Mouse (Mus musculus) lung, adult 2 months (tissue): Measurements from ENCODE around the gene Tmc1. TPM values are rescaled to one million over a fixed set of nuclear protein-coding genes. Genes with fewer than 3 reads are reported as not detected.

Experiments used
- DNase-seq: peaks from one replicate; pipeline ENCODE4 v3.0.0; 2022
- H3K4me1 ChIP-seq: fragments of 200-500 bp; 2 replicates; pipeline ENCODE4 v1.6.1; 2011; ENCODE audit warnings: low read length; ENCODE audit not compliant: control insufficient read depth, insufficient read depth
- H3K4me3 ChIP-seq: fragments of 200-500 bp; replicated peaks from 2 replicates; pipeline ENCODE3; 2011; ENCODE audit warnings: low read depth, mild to moderate bottlenecking, control low read depth, low read length; ENCODE audit errors: extremely low read depth
- CTCF ChIP-seq: fragments of 200-500 bp; IDR thresholded peaks from 2 replicates; pipeline ENCODE4 v1.5.1; 2011; ENCODE audit warnings: mild to moderate bottlenecking, low read length, control low read depth; ENCODE audit not compliant: insufficient read depth
- POLR2A ChIP-seq: fragments of 200-500 bp; IDR thresholded peaks from 2 replicates; pipeline ENCODE4 v1.6.1; 2011; ENCODE audit warnings: low read depth, mild to moderate bottlenecking, control low read depth, low read length, borderline replicate concordance; ENCODE audit errors: extremely low read depth
- WGBS: fragments of 180-500 bp; shearing (Covaris S2); methylation state at CpG from one replicate; pipeline ENCODE4 v1.1.7; 2018; 5-methylcytosine and 5-hydroxymethylcytosine counted together
- polyA plus RNA-seq: library from polyadenylated mRNA; depleted of rRNA; stranded (reverse); fragments of >200 nt; gene quantifications from 2 replicates; pipeline ENCODE4 v1.2.3, GENCODE M21; 2012

The Tmc1 gene
- polyA plus RNA-seq, 1 experiment: 0.05 TPM

GRCm38 (mm10) chr19:20836055-20836845 is 117.8 kb downstream of the Tmc1 start:
- 58% methylated on average over 9 of the region's 9 CpGs for WGBS
- DNase-seq: no peak
- H3K4me3 ChIP-seq: no peak overlapping the region
- H3K4me1 ChIP-seq: no peaks in the 10 kb centered on the region
- no peak for TF ChIP-seq CTCF
- TF ChIP-seq POLR2A: no peak

GRCm38 (mm10) chr19:20834895-20835294 is 119.1 kb downstream of the Tmc1 start:
- Histone ChIP-seq H3K4me1 (no peaks in the 10 kb centered on the region), H3K4me3 (no peak overlapping the region)
- no peak for TF ChIP-seq POLR2A
- no peak for TF ChIP-seq CTCF
- 73% methylated on average over 1 of the region's 1 CpGs for WGBS
- no peak for DNase-seq

GRCm38 (mm10) chr19:20799460-20799859 is 154.5 kb downstream of the Tmc1 start:
- H3K4me3 ChIP-seq: no peak overlapping the region
- TF ChIP-seq POLR2A (no peak), CTCF (no peak)
- DNase-seq: no peak
- no peaks in the 10 kb centered on the region for H3K4me1 ChIP-seq

GRCm38 (mm10) chr19:20797558-20798101 is 156.4 kb downstream of the Tmc1 start:
- TF ChIP-seq POLR2A (no peak), CTCF (no peak)
- Histone ChIP-seq H3K4me1 (no peaks in the 10 kb centered on the region), H3K4me3 (no peak overlapping the region)
- no peak for DNase-seq
- 33% methylated on average over 6 of the region's 6 CpGs for WGBS

- 50% methylated on average over 4 of the region's 4 CpGs for WGBS
- TF ChIP-seq POLR2A: no peak
- TF ChIP-seq CTCF: no peak
- DNase-seq: no peak
- Histone ChIP-seq H3K4me1 (no peaks in the 10 kb centered on the region), H3K4me3 (no peak overlapping the region)
These were observed 158.0 kb downstream of the Tmc1 start for GRCm38 (mm10) chr19:20796001-20796400.

- Histone ChIP-seq H3K4me1 (no peaks in the 10 kb centered on the region), H3K4me3 (no peak overlapping the region)
- 81% methylated on average over 3 of the region's 3 CpGs for WGBS
- no peak for DNase-seq
- TF ChIP-seq CTCF: no peak
- TF ChIP-seq POLR2A: no peak
These were observed 159.0 kb downstream of the Tmc1 start for GRCm38 (mm10) chr19:20794999-20795398.

- Histone ChIP-seq H3K4me3 (no peak overlapping the region), H3K4me1 (no peaks in the 10 kb centered on the region)
- no peak for DNase-seq
- 92% methylated on average over 2 of the region's 2 CpGs for WGBS
- TF ChIP-seq CTCF (no peak), POLR2A (no peak)
These were observed 161.2 kb downstream of the Tmc1 start for GRCm38 (mm10) chr19:20792811-20793210.

GRCm38 (mm10) chr19:20787289-20787688 is 166.7 kb downstream of the Tmc1 start:
- no peak for DNase-seq
- Histone ChIP-seq H3K4me3 (no peak overlapping the region), H3K4me1 (no peaks in the 10 kb centered on the region)
- WGBS: 68% methylated on average over 6 of the region's 6 CpGs
- TF ChIP-seq POLR2A (no peak), CTCF (no peak)

- TF ChIP-seq POLR2A: no peak
- no peak for TF ChIP-seq CTCF
- H3K4me1 ChIP-seq: no peaks in the 10 kb centered on the region
- DNase-seq: no peak
- no peak overlapping the region for H3K4me3 ChIP-seq
- 75% methylated on average over 2 of the region's 2 CpGs for WGBS
These were observed 178.3 kb downstream of the Tmc1 start for GRCm38 (mm10) chr19:20775681-20776080.

GRCm38 (mm10) chr19:20773941-20774340 is 180.1 kb downstream of the Tmc1 start:
- TF ChIP-seq CTCF (no peak), POLR2A (no peak)

More at GRCm38 (mm10) chr19:20773941-20774340, 180.1 kb downstream of the Tmc1 start:
- DNase-seq: no peak
- no peak overlapping the region for H3K4me3 ChIP-seq
- no peaks in the 10 kb centered on the region for H3K4me1 ChIP-seq
- WGBS: 83% methylated on average over 7 of the region's 7 CpGs
